Mouse (Mus musculus) liver, embryonic 11.5 days (tissue): ENCODE measurements around the gene Spic. TPM values are rescaled to one million over a fixed set of nuclear protein-coding genes. Genes with fewer than 3 reads are reported as not detected.

Experiments used
- ATAC-seq: fragments of 200-750 bp; cut with Nextera tagmentation; replicated peaks from 2 replicates; pipeline ENCODE4 v1.8.0; 2017; ENCODE audit warnings: moderate number of reproducible peaks, mild to moderate bottlenecking, moderate TSS enrichment, moderate library complexity; ENCODE audit not compliant: low FRiP score
- DNase-seq: peaks from one replicate; pipeline ENCODE4 v3.0.0-alpha.2; 2017; ENCODE audit warnings: low spot score
- H3K27ac ChIP-seq: fragments of 300-500 bp; sonication (generic); 2 replicates; pipeline ENCODE4 v1.5.1; 2014; ENCODE audit warnings: mild to moderate bottlenecking, low read depth, low read length, control low read depth
- H3K27me3 ChIP-seq: fragments of 300-500 bp; sonication (generic); replicated peaks from 2 replicates; pipeline ENCODE4 v1.6.1; 2014; ENCODE audit warnings: low read length, mixed read lengths; ENCODE audit not compliant: control insufficient read depth, insufficient read depth
- H3K36me3 ChIP-seq: fragments of 300-500 bp; sonication (generic); 2 replicates; pipeline ENCODE4 v1.6.1; 2014; ENCODE audit warnings: mild to moderate bottlenecking, low read length, moderate library complexity, mixed read lengths; ENCODE audit not compliant: control insufficient read depth, insufficient read depth
- H3K4me1 ChIP-seq: fragments of 300-500 bp; sonication (generic); replicated peaks from 2 replicates; pipeline ENCODE4 v1.6.1; 2014; ENCODE audit warnings: low read length, mixed read lengths; ENCODE audit not compliant: control insufficient read depth, insufficient read depth
- H3K4me2 ChIP-seq: fragments of 300-500 bp; sonication (generic); 2 replicates; pipeline ENCODE4 v1.6.1; 2014; ENCODE audit warnings: mild to moderate bottlenecking, control low read depth, moderate library complexity
- H3K4me3 ChIP-seq: fragments of 300-500 bp; sonication (generic); 2 replicates; pipeline ENCODE4 v1.5.1; 2014; ENCODE audit warnings: low read depth, low read length, control low read depth
- H3K9ac ChIP-seq: fragments of 300-500 bp; sonication (generic); 2 replicates; pipeline ENCODE4 v1.6.1; 2014; ENCODE audit warnings: low read depth, low read length, control low read depth
- H3K9me3 ChIP-seq: fragments of 300-500 bp; sonication (generic); 2 replicates; pipeline ENCODE4 v1.6.1; 2016; ENCODE audit warnings: low read length, inconsistent platforms, mixed read lengths; ENCODE audit not compliant: control insufficient read depth
- WGBS: fragments of 180-500 bp; shearing (Covaris S2); extraction: QIAGEN DNeasy Blood & Tissue Kit; methylation state at CpG from one replicate; pipeline ENCODE4 v1.1.7; 2014; 5-methylcytosine and 5-hydroxymethylcytosine counted together
- polyA plus RNA-seq: library from polyadenylated mRNA; unstranded; fragments of >200 nt; fragmentation: Nextera tagmentation; extraction: Ambion mirVana; gene quantifications from 2 replicates; pipeline ENCODE4 v1.2.1, GENCODE M21; 2014

The Spic gene
- polyA plus RNA-seq, 1 experiment from 2014 or later: 3.1 TPM

DNA sequence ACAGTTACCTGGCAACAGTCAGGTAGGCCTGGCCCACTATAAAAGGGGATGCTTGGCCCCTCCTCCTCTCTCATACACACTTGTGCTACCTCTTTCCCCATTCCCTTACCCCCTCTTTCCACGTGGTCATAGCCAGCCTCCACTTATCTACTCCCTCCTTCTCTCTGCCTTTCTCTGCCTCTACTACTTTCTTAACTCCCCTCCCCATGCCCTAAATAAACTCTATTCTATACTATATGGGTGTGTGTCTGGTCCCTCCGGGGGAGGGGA is 32.9 kb upstream of the Spic start:
- no peaks in the 10 kb centered on the region for H3K27me3 ChIP-seq
- no peak overlapping the region for H3K4me2 ChIP-seq
- no peaks in the 10 kb centered on the region for H3K4me1 ChIP-seq
- H3K36me3 ChIP-seq: no peaks in the 10 kb centered on the region
- no peak overlapping the region for H3K27ac ChIP-seq
- ATAC-seq: no peak
- DNase-seq: no peak
- WGBS: 36% methylated on average over 2 of the region's 2 CpGs
- H3K4me3 ChIP-seq: no peak overlapping the region
- no peaks in the 10 kb centered on the region for H3K9me3 ChIP-seq
- H3K9ac ChIP-seq: no peak overlapping the region

GRCm38 (mm10) chr10:88716986-88717755 is 32.4 kb upstream of the Spic start:
- 54% methylated on average over 13 of the region's 13 CpGs for WGBS
- H3K27ac ChIP-seq: no peak overlapping the region
- ATAC-seq (no peak), DNase-seq (no peak)
- no peak overlapping the region for H3K9ac ChIP-seq
- H3K9me3 ChIP-seq: no peaks in the 10 kb centered on the region
- no peak overlapping the region for H3K4me3 ChIP-seq
- H3K4me1 ChIP-seq: no peaks in the 10 kb centered on the region
- H3K27me3 ChIP-seq: no peaks in the 10 kb centered on the region
- no peaks in the 10 kb centered on the region for H3K36me3 ChIP-seq
- H3K4me2 ChIP-seq: no peak overlapping the region

GRCm38 (mm10) chr10:88715621-88716020 is 30.8 kb upstream of the Spic start:
- 78% methylated on average over 6 of the region's 6 CpGs for WGBS
- ATAC-seq: no peak
- H3K4me2 ChIP-seq: no peak overlapping the region

DNA sequence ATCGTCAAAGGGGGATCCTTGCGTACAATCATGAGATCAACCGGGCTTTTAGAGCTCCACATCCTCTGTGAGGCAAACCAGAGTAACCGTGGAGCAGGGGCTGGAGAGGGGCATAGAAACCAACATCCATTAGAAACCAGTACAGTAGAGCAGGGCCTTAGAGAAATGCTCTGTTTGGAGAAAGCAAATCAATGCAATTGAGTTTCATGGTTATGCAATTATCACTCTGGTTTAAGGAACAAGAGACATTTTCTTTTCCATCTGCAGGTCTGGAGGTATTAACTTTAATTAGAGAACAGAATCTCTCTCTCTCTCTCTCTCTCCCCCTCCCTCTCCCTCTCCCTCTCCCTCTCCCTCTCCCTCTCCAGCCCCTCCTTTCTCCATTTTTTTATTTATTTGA is 29.9 kb upstream of the Spic start:
- WGBS: 82% methylated on average over 4 of the region's 4 CpGs
- DNase-seq (no peak), ATAC-seq (no peak)
- H3K9me3 ChIP-seq: no peaks in the 10 kb centered on the region
- no peaks in the 10 kb centered on the region for H3K4me1 ChIP-seq
- no peak overlapping the region for H3K4me2 ChIP-seq
- H3K27ac ChIP-seq: no peak overlapping the region
- no peak overlapping the region for H3K4me3 ChIP-seq
- H3K36me3 ChIP-seq: no peaks in the 10 kb centered on the region
- H3K27me3 ChIP-seq: no peaks in the 10 kb centered on the region
- H3K9ac ChIP-seq: no peak overlapping the region

More at GRCm38 (mm10) chr10:88715621-88716020, 30.8 kb upstream of the Spic start:
- Histone ChIP-seq H3K36me3 (no peaks in the 10 kb centered on the region), H3K4me3 (no peak overlapping the region), H3K27me3 (no peaks in the 10 kb centered on the region), H3K27ac (no peak overlapping the region), H3K9ac (no peak overlapping the region), H3K9me3 (no peaks in the 10 kb centered on the region), H3K4me1 (no peaks in the 10 kb centered on the region)
- DNase-seq: no peak

DNA sequence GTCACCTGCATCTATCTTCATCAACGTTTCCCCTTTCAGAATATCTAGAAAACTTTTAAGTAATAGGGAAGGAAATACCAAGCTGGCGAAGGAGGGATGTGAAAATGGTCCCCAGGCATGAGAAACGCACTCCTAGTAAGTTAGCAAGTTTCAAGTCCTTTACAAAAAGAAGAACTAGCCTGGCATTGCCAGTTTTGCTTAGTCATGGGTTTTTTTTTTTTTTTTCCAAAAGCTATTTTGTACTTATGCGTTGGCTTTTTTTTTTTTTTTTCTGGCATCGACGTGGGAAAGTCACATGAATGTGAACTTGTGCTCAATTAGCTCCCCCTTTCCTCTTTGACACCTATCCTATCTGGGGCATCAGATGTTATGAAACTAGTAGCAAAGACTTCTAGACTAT is 27.5 kb upstream of the Spic start:
- Histone ChIP-seq H3K4me1 (no peaks in the 10 kb centered on the region), H3K27me3 (no peaks in the 10 kb centered on the region), H3K4me2 (no peak overlapping the region), H3K9me3 (no peaks in the 10 kb centered on the region), H3K27ac (no peak overlapping the region), H3K36me3 (no peaks in the 10 kb centered on the region), H3K4me3 (no peak overlapping the region), H3K9ac (no peak overlapping the region)
- DNase-seq: no peak
- ATAC-seq: no peak
- WGBS: 54% methylated on average over 6 of the region's 6 CpGs

DNA sequence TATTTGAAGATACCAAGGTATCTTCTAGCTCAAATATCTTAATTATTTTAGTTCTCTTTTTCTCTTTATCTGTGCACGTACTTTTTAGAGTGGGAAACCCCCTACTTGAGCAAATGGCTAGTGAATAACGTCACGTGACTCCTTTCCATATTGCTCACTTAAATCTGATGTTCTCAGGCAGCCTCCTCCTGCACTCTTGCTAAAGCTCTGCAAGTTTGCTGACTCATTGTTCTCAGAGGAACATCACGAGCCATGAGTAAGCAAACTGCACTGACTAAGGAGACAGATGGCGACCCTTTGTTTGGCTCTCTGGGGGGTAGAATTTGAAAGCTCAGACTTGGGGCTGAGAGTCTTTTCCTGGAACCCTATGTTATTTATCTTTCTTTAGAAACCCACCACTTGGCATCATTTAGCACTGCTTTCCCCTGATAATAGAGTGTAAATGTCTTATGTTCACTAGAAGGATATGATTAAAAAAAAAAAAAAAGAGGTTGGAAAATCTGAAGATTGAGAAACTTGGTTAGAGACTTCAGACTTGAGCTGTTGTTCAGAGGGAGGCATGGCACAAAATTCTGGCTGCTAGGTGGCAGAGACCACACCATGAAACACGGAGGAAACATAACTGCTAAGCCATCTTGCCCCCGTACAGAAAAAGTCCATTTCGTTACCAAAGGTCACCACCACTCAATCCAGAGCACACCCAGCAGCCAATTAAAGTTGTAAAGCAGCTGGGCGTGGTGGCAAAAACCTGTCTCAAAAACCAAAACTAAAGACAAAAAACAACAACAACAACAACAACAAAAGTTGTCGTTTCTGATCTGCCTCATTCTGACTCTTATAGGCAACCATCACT is 24.1 kb upstream of the Spic start:
- Histone ChIP-seq H3K27me3 (no peaks in the 10 kb centered on the region), H3K9ac (no peak overlapping the region), H3K4me2 (no peak overlapping the region), H3K36me3 (no peaks in the 10 kb centered on the region), H3K4me3 (no peak overlapping the region), H3K9me3 (no peaks in the 10 kb centered on the region), H3K27ac (no peak overlapping the region), H3K4me1 (no peaks in the 10 kb centered on the region)
- no peak for ATAC-seq
- 49% methylated on average over 10 of the region's 10 CpGs for WGBS
- no peak for DNase-seq

DNA sequence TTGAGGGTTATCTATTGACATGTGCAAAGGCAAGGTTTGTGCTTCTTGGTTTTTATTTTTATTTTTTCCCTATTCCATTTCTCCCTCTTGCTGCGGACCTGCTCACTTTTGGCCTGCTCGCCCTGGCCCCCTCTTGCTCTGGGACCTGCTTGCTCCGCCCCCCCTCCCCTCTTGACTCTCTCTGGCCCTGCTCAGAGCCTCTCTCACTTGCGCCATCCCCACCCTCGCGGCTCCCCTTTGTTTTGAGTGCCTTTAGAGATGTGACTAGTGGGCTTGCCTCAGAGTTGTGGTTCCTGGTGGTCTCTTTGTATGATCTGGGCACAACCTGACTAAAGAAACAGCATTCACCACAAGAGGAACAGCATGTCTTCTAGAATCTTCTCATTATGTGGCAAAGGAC is 16.1 kb upstream of the Spic start:
- no peak overlapping the region for H3K4me2 ChIP-seq
- no peaks in the 10 kb centered on the region for H3K36me3 ChIP-seq
- no peaks in the 10 kb centered on the region for H3K9me3 ChIP-seq
- no peaks in the 10 kb centered on the region for H3K4me1 ChIP-seq
- no peak for DNase-seq
- no peaks in the 10 kb centered on the region for H3K27me3 ChIP-seq
- no peak overlapping the region for H3K4me3 ChIP-seq
- H3K27ac ChIP-seq: no peak overlapping the region
- H3K9ac ChIP-seq: no peak overlapping the region
- no peak for ATAC-seq
- WGBS: 66% methylated on average over 6 of the region's 6 CpGs

DNA sequence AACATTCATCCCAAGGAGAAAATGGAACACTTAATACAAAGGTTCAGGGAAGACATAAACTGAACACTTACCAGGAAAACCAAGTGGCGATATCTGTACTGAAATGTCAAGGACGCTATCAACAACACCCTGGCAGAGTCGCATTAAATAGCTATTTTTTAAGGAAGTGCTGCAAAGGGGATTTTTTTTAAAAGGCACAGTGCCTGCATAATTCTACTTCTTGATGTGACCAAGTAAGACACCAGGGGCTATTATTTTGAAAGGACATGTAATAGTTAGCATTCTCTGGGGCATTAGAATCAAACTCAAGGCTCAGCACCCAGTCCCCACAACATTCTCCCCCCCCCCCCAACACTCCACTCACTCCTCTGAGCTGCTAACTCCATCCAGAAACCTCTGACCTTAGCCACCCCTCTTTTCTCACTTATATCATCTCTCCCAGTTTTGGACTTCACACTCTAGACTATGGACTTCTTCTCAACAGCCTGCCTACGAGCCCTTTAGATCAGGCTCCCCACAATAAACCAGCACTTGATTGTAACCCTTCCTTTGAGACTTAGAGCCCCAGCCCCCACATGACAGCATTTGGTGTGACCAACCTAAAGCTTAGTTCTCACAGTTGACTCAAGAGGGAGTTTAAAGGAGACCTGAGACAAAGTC is 1.8 kb downstream of the Spic start:
- DNase-seq (no peak), ATAC-seq (no peak)
- Histone ChIP-seq H3K36me3 (no peaks in the 10 kb centered on the region), H3K27me3 (no peaks in the 10 kb centered on the region), H3K9me3 (no peaks in the 10 kb centered on the region), H3K27ac (no peak overlapping the region), H3K4me3 (no peak overlapping the region), H3K9ac (no peak overlapping the region), H3K4me1 (no peaks in the 10 kb centered on the region), H3K4me2 (no peak overlapping the region)
- 70% methylated on average over 4 of the region's 4 CpGs for WGBS
